Mouse (Mus musculus): ENCODE data around the gene Ptprc.

DNA sequence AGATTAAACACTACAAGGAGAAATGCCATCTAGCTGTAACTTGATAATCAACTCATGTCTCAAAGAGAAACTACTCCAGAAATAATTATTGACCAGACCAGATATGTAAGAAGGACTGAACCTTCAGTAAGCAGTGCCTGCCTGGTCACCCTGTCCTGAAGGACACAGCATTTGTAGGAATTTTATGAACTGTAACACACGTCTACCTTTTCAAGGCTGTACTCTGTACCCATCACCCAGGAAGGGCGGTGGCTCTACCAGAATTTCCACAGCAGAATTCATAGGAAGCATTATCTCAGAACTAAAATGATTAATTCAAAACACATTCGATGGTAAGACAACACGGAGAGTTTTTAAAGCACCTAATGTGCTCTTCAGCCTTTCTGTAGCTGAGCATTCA is 1.4 kb downstream of the Ptprc start:
- TF ChIP-seq CTCF (IDR thresholded peaks at IDR 0.05; ENCODE audit: control insufficient read depth, insufficient read depth, insufficient read length) (no peak), MYOD1 (IDR thresholded peaks at IDR 0.05; ENCODE audit: control insufficient read depth, insufficient read length, low read depth) (no peak), CEBPB (IDR thresholded peaks at IDR 0.05; ENCODE audit: low read depth) (no peak), USF1 (IDR thresholded peaks at IDR 0.05; ENCODE audit: low read depth) (no peak), MYOG (IDR thresholded peaks at IDR 0.05; ENCODE audit: control insufficient read depth, extremely low read depth, insufficient read length) (no peak), MAX (IDR thresholded peaks at IDR 0.05) (no peak), FOSL1 (IDR thresholded peaks at IDR 0.05; ENCODE audit: insufficient read depth, low read length, poor library complexity, severe bottlenecking) (no peak)
